Mouse (Mus musculus) hindbrain, embryonic 11.5 days (tissue): ENCODE measurements around the gene P3h4. TPM values are rescaled to one million over a fixed set of nuclear protein-coding genes. Genes with fewer than 3 reads are reported as not detected.
"Not testable (repeated sequence)": the region's sequence is repeated elsewhere in the genome, so short reads cannot be mapped to it uniquely, and the experiment has no call there.

Experiments used
- ATAC-seq: fragments of 200-750 bp; cut with Nextera tagmentation; 2 replicates; pipeline ENCODE4 v1.8.0; 2017; ENCODE audit warnings: mild to moderate bottlenecking, moderate TSS enrichment, moderate library complexity; ENCODE audit not compliant: low FRiP score
- DNase-seq: peaks from one replicate; pipeline ENCODE4 v3.0.0-alpha.2; 2015; ENCODE audit warnings: low spot score
- H3K27ac ChIP-seq: fragments of 300-500 bp; sonication (generic); 2 replicates; pipeline ENCODE4 v1.5.1; 2014; ENCODE audit warnings: mild to moderate bottlenecking, low read depth, low read length
- H3K27me3 ChIP-seq: fragments of 300-500 bp; sonication (generic); 2 replicates; pipeline ENCODE4 v1.6.1; 2014; ENCODE audit warnings: mild to moderate bottlenecking, low read length, moderate library complexity, mixed read lengths; ENCODE audit not compliant: control insufficient read depth, insufficient read depth
- H3K36me3 ChIP-seq: fragments of 300-500 bp; sonication (generic); 2 replicates; pipeline ENCODE4 v1.6.1; 2014; ENCODE audit warnings: mild to moderate bottlenecking, low read length, moderate library complexity, mixed read lengths; ENCODE audit not compliant: control insufficient read depth, insufficient read depth
- H3K4me1 ChIP-seq: fragments of 300-500 bp; sonication (generic); replicated peaks from 2 replicates; pipeline ENCODE4 v1.6.1; 2014; ENCODE audit warnings: low read length, mixed read lengths; ENCODE audit not compliant: control insufficient read depth, insufficient read depth
- H3K4me2 ChIP-seq: fragments of 300-500 bp; sonication (generic); replicated peaks from 2 replicates; pipeline ENCODE4 v1.6.1; 2014; ENCODE audit warnings: mild to moderate bottlenecking, low read depth, low read length
- H3K4me3 ChIP-seq: fragments of 300-500 bp; sonication (generic); 2 replicates; pipeline ENCODE4 v1.5.1; 2014; ENCODE audit warnings: low read depth, low read length
- H3K9ac ChIP-seq: fragments of 300-500 bp; sonication (generic); 2 replicates; pipeline ENCODE4 v1.6.1; 2014; ENCODE audit warnings: low read depth, low read length
- H3K9me3 ChIP-seq: fragments of 300-500 bp; sonication (generic); 2 replicates; pipeline ENCODE4 v1.6.1; 2016; ENCODE audit warnings: low read length; ENCODE audit not compliant: control insufficient read depth
- WGBS: fragments of 180-500 bp; shearing (Covaris S2); extraction: QIAGEN DNeasy Blood & Tissue Kit; methylation state at CpG from one replicate; pipeline ENCODE4 v1.1.7; 2014; 5-methylcytosine and 5-hydroxymethylcytosine counted together
- polyA plus RNA-seq: library from polyadenylated mRNA; unstranded; fragments of >200 nt; fragmentation: Nextera tagmentation; extraction: Ambion mirVana; gene quantifications from 2 replicates; pipeline ENCODE4 v1.2.1, GENCODE M21; 2014

Gene P3h4
- polyA plus RNA-seq, 1 experiment from 2014 or later = 19.6 TPM

DNA sequence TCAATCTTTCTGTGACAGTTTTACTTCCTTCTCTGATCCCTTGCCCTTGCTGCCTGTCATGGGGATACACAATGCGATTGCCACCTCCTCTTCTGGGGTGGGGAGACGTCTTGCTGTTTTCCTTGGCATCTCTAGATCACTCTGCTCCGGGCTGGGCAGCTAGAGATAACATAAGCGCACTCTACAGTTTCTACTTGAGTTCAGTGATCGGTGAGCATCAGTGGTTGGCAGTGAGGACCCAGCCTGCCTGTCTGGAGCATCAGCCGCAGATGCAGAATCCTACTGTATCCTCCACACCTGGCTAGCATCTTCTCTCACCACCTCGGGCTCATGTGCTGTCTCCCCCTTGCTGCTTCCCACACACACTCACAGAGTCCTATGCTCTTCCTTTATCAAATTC lies 45.5 kb downstream of the P3h4 start:
- H3K27me3 ChIP-seq = no peaks in the 10 kb centered on the region
- H3K9ac ChIP-seq = no peak overlapping the region
- no peaks in the 10 kb centered on the region for H3K9me3 ChIP-seq
- no peak overlapping the region for H3K4me2 ChIP-seq
- WGBS = 82% methylated on average over 7 of the region's 7 CpGs
- ATAC-seq = no peak
- DNase-seq = no peak
- H3K27ac ChIP-seq = no peak overlapping the region
- H3K4me1 ChIP-seq = no peaks in the 10 kb centered on the region
- H3K36me3 ChIP-seq = no peaks in the 10 kb centered on the region
- H3K4me3 ChIP-seq = no peak overlapping the region

GRCm38 (mm10) chr11:100362979-100363562 lies 51.6 kb downstream of the P3h4 start:
- Histone ChIP-seq H3K4me2 (no peak overlapping the region), H3K4me3 (no peak overlapping the region), H3K4me1 (no peaks in the 10 kb centered on the region), H3K27ac (no peak overlapping the region), H3K36me3 (no peaks in the 10 kb centered on the region), H3K9ac (no peak overlapping the region), H3K9me3 (no peaks in the 10 kb centered on the region), H3K27me3 (0 out of 2 replicates have a peak, but pooled peaks cover 2% of the 10 kb centered on the region)
- DNase-seq = peak; percentile 78
- WGBS = 22% methylated on average over 12 of the region's 12 CpGs
- peak; percentile 49 for ATAC-seq

GRCm38 (mm10) chr11:100362209-100362978 lies 52.2 kb downstream of the P3h4 start:
- Histone ChIP-seq H3K4me1 (no peaks in the 10 kb centered on the region), H3K9ac (no peak overlapping the region), H3K36me3 (no peaks in the 10 kb centered on the region), H3K9me3 (no peaks in the 10 kb centered on the region), H3K27me3 (0 out of 2 replicates have a peak, but pooled peaks cover 5% of the 10 kb centered on the region), H3K4me2 (no peak overlapping the region), H3K4me3 (no peak overlapping the region), H3K27ac (no peak overlapping the region)
- whole genome bisulfite sequencing = 13% methylated on average over 8 of the region's 8 CpGs
- DNase-seq (peak; percentile 89), ATAC-seq (peak; percentile 56)

DNA sequence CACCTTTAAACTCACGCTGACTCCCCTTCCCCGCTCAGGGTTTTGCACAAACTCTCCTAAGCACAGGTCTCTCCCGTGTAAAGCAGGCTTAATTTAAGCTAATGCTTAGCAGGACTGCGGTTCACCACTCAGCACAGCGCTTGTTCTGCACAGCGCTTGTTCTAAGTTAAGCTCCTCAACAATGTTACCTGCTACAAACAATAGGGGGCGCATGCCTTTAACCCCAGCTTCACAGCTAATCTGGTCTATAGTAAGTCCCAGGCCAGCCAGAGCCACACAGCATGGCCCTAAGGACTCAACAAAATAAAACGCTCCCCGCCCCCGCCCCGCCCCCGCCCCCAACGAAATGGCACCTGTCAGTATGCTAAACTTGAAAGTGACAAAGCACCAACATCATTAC lies 53.6 kb downstream of the P3h4 start:
- H3K9me3 ChIP-seq, H3K4me3 ChIP-seq, H3K36me3 ChIP-seq, H3K9ac ChIP-seq, H3K27ac ChIP-seq, DNase-seq, H3K4me2 ChIP-seq, ATAC-seq, H3K4me1 ChIP-seq: not testable (repeated sequence)
- WGBS = no CpG with 5 or more reads among the region's 13 CpGs
- peaks cover 11% of the 10 kb centered on the region; the same call in 1 of the 2 replicates for H3K27me3 ChIP-seq

DNA sequence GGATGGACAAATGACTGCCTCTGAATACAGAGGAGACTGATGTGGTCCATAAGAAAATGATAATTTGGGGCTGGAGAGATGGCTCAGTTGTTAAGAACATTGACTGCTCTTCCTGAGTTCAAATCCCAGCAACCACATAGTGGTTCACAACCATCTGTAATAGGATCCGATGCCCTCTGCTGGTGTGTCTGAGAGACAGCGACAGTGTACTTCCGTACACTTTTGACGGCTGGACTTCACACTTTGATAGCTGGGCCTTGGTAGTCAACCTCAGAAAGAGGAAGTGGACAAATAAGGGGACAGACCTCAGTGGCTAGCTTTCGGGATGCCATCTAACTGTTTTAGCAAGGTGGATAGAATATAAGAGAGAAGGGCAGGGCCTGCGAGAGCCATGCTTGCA lies 54.5 kb downstream of the P3h4 start:
- DNase-seq = no peak
- H3K27me3 ChIP-seq = peaks cover 13% of the 10 kb centered on the region; the same call in 1 of the 2 replicates

More for the DNA sequence above, 54.5 kb downstream of the P3h4 start:
- no peak for ATAC-seq
- Histone ChIP-seq H3K4me3 (no peak overlapping the region), H3K9ac (no peak overlapping the region), H3K36me3 (no peaks in the 10 kb centered on the region), H3K4me1 (no peaks in the 10 kb centered on the region; the same call in 1 of the 2 replicates), H3K4me2 (no peak overlapping the region), H3K27ac (no peak overlapping the region), H3K9me3 (no peaks in the 10 kb centered on the region)
- WGBS = 86% methylated on average over 6 of the region's 6 CpGs

Other genes with a start within 250 kb of the P3h4 start
- gene Krt9, start 221.6 kb downstream of the P3h4 start, polyA plus RNA-seq = not detected in 2 replicates
- 2.4 and 3.9 TPM in 2 replicates for gene Krt14, start 207.3 kb downstream of the P3h4 start, polyA plus RNA-seq
- gene Krt16, start 165.9 kb downstream of the P3h4 start, polyA plus RNA-seq = not detected in 2 replicates
- gene Krt17, start 153.8 kb downstream of the P3h4 start, polyA plus RNA-seq = 0.22 and 0.25 TPM in 2 replicates
- not detected in 2 replicates for gene Krt42, start 145.0 kb downstream of the P3h4 start, polyA plus RNA-seq
- gene Eif1, start 95.0 kb downstream of the P3h4 start, polyA plus RNA-seq = 1,709 and 1,853 TPM in 2 replicates
- 1.1 TPM in 1 of 2 replicates, not detected in the other for gene Gast, start 80.4 kb downstream of the P3h4 start, polyA plus RNA-seq
- gene Hap1, start 58.7 kb downstream of the P3h4 start, polyA plus RNA-seq = 12.0 and 12.8 TPM in 2 replicates
- 26.7 and 30.7 TPM in 2 replicates for gene Jup, start 17.1 kb downstream of the P3h4 start, polyA plus RNA-seq
- gene Fkbp10, start 861 bp upstream of the P3h4 start, polyA plus RNA-seq = 38.7 and 46.1 TPM in 2 replicates
- gene Nt5c3b, start 27.0 kb upstream of the P3h4 start, polyA plus RNA-seq = 92.6 and 96.0 TPM in 2 replicates
- 0.66 and 0.68 TPM in 2 replicates for gene Klhl10, start 27.1 kb upstream of the P3h4 start, polyA plus RNA-seq
- 13.8 and 14.9 TPM in 2 replicates for gene Klhl11, start 57.9 kb upstream of the P3h4 start, polyA plus RNA-seq
- 259 and 306 TPM in 2 replicates for gene Acly, start 113.2 kb upstream of the P3h4 start, polyA plus RNA-seq
- 2.6 and 2.8 TPM in 2 replicates for gene Ttc25, start 130.8 kb upstream of the P3h4 start, polyA plus RNA-seq
- gene Cnp, start 160.1 kb upstream of the P3h4 start, polyA plus RNA-seq = 17.4 and 17.8 TPM in 2 replicates
- 108 and 109 TPM in 2 replicates for gene Nkiras2, start 204.4 kb upstream of the P3h4 start, polyA plus RNA-seq
- gene Dnajc7, start 205.3 kb upstream of the P3h4 start, polyA plus RNA-seq = 95.3 and 105 TPM in 2 replicates